In the genomic region with DNA sequence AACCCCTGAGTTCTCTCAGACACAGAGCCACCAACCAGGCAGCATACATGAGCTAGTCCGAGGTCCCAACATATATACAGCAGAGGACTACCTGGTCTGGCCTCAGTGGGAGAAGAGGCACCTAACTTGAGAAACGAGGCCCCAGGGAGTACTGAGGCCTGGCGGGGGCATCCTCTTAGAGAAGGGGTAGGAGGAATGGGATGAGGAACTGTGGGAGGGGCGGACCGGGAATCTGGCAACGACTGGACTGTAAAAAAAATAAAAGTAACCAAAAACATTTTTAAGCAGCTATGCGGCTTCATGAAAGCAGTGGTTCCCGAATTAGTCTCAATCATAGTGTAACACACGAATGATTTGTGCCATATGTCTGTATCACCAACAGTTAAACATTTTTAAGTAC, we compare ENCODE assay signal across 8 mouse cellular contexts. TPM values are rescaled to one million over a fixed set of nuclear protein-coding genes. Genes with fewer than 3 reads are reported as not detected.
DNase-seq lines count a peak whose midpoint lies in the region; ATAC-seq and TF ChIP-seq lines count a peak whose summit lies in the region.

No protein-coding gene starts in this region.

- ATAC-seq in lung, embryonic 15.5 days (ENCODE audit: borderline replicate concordance, extremely low read depth, low FRiP score, low TSS enrichment), result no peak
- ATAC-seq in embryonic facial prominence, embryonic 13.5 days (ENCODE audit: insufficient number of reproducible peaks, insufficient read depth, low FRiP score, low TSS enrichment, low read depth), result 0 out of 2 replicates have a peak, but pooled peaks have one; percentile 2
- ATAC-seq in hindbrain, postnatal 0 days, result no peak
- no peak for ATAC-seq in erythroid progenitor cell, adult 5-6 weeks (replicated peaks; ENCODE audit: low FRiP score, poor library complexity, severe bottlenecking)

- H3K27me3 ChIP-seq in lung, embryonic 15.5 days, result no peaks in the 10 kb centered on the region
- H3K27me3 ChIP-seq in embryonic facial prominence, embryonic 13.5 days, result no peaks in the 10 kb centered on the region
- no peaks in the 10 kb centered on the region for H3K27me3 ChIP-seq in hindbrain, postnatal 0 days (ENCODE audit: insufficient read depth, low read length)

- DNase-seq in lung, postnatal 4 days, result no peak
- DNase-seq in hindbrain, postnatal 0 days (ENCODE audit: low spot score), result no peak
- DNase-seq in mesoderm, embryonic 11.5 days (ENCODE audit: low read depth, low spot score), result peak; percentile 6
- no peak for DNase-seq in gastrocnemius, postnatal 36 days
- no peak for DNase-seq in frontal cortex, adult 2 months (ENCODE audit: extremely low spot score in 1 of 2, low spot score in 1 of 2)

- H3K36me3 ChIP-seq in lung, embryonic 15.5 days, result peaks cover 13% of the 10 kb centered on the region
- peaks cover 17% of the 10 kb centered on the region for H3K36me3 ChIP-seq in embryonic facial prominence, embryonic 13.5 days
- H3K36me3 ChIP-seq in hindbrain, postnatal 0 days (ENCODE audit: insufficient read depth, low read length), result peaks cover 9% of the 10 kb centered on the region

- H3K4me1 ChIP-seq in lung, embryonic 15.5 days, result peaks cover 15% of the 10 kb centered on the region
- H3K4me1 ChIP-seq in embryonic facial prominence, embryonic 13.5 days, result peaks cover 17% of the 10 kb centered on the region
- H3K4me1 ChIP-seq in hindbrain, postnatal 0 days (ENCODE audit: insufficient read depth, low read length), result 0 out of 2 replicates have a peak, but pooled peaks cover 5% of the 10 kb centered on the region

- H3K9ac ChIP-seq in lung, embryonic 15.5 days, result peak overlapping the region; percentile 92
- peak overlapping the region; percentile 97 for H3K9ac ChIP-seq in embryonic facial prominence, embryonic 13.5 days
- H3K9ac ChIP-seq in hindbrain, postnatal 0 days (replicated peaks; ENCODE audit: low read length), result peak overlapping the region; percentile 73

- no peaks in the 10 kb centered on the region for H3K9me3 ChIP-seq in lung, embryonic 15.5 days
- no peaks in the 10 kb centered on the region for H3K9me3 ChIP-seq in embryonic facial prominence, embryonic 13.5 days
- no peaks in the 10 kb centered on the region for H3K9me3 ChIP-seq in hindbrain, postnatal 0 days (ENCODE audit: low read length)

- H3K4me2 ChIP-seq in lung, embryonic 15.5 days, result peak overlapping the region; percentile 78
- H3K4me2 ChIP-seq in embryonic facial prominence, embryonic 13.5 days, result peak overlapping the region; percentile 96
- H3K4me2 ChIP-seq in hindbrain, postnatal 0 days (ENCODE audit: low read depth, low read length), result peak overlapping the region; percentile 79

- TF ChIP-seq CTCF in hindbrain, postnatal 0 days (IDR thresholded peaks at IDR 0.05; ENCODE audit: low read depth), result no peak

- intact Hi-C loops in gastrocnemius, postnatal 36 days (cut with DNase I), result no loop called here

- WGBS in lung, embryonic 15.5 days, result 7% methylated on average over 9 of the region's 9 CpGs
- WGBS in embryonic facial prominence, embryonic 13.5 days, result 5% methylated on average over 9 of the region's 9 CpGs
- WGBS in hindbrain, postnatal 0 days, result 9% methylated on average over 9 of the region's 9 CpGs

- H3K4me3 ChIP-seq in lung, embryonic 15.5 days, result peak overlapping the region; percentile 94
- H3K4me3 ChIP-seq in embryonic facial prominence, embryonic 13.5 days, result peak overlapping the region; percentile 100
- peak overlapping the region; percentile 72 for H3K4me3 ChIP-seq in hindbrain, postnatal 0 days (ENCODE audit: low read length)

- H3K27ac ChIP-seq in lung, embryonic 15.5 days, result peak overlapping the region; percentile 93
- peak overlapping the region; percentile 97 for H3K27ac ChIP-seq in embryonic facial prominence, embryonic 13.5 days
- H3K27ac ChIP-seq in hindbrain, postnatal 0 days, result peak overlapping the region; percentile 91

RNA-seq across cellular contexts. Expression of gene Uqcrc2, which starts 0.7 kb away (rescaled TPM):
- polyA plus RNA-seq in lung, embryonic 15.5 days (2015; fragmentation: Nextera tagmentation; extraction: Ambion mirVana), result 183 and 185 TPM in 2 replicates
- polyA plus RNA-seq in embryonic facial prominence, embryonic 13.5 days (2015; fragmentation: Nextera tagmentation; extraction: Ambion mirVana), result 169 and 190 TPM in 2 replicates
- total RNA-seq in hindbrain, postnatal 0 days (2014; rRNA removed), result 151 and 165 TPM in 2 replicates
- polyA plus RNA-seq in hindbrain, postnatal 0 days (2015; fragmentation: Nextera tagmentation; extraction: Ambion mirVana), result 244 and 258 TPM in 2 replicates
- total RNA-seq in gastrocnemius, postnatal 36 days (2021), result 100 to 1,000 TPM; 505 to 521 TPM
- polyA plus RNA-seq in frontal cortex, adult 2 months (2012; rRNA removed), result 187 and 236 TPM in 2 replicates
- 84.7 and 88.4 TPM in 2 replicates for total RNA-seq in erythroid progenitor cell, adult 5-6 weeks (2015; ENCODE audit: low replicate concordance)
- 27.9 and 36.7 TPM in 2 replicates for total RNA-seq in erythroid progenitor cell, adult 5-6 weeks (2017; ENCODE audit: low replicate concordance)

RNA-seq across cellular contexts. Expression of gene Pdzd9, which starts 35.8 kb away (rescaled TPM):
- polyA plus RNA-seq in lung, embryonic 15.5 days (2015; fragmentation: Nextera tagmentation; extraction: Ambion mirVana), result 0.10 and 0.31 TPM in 2 replicates
- polyA plus RNA-seq in embryonic facial prominence, embryonic 13.5 days (2015; fragmentation: Nextera tagmentation; extraction: Ambion mirVana), result 0.39 and 0.54 TPM in 2 replicates
- total RNA-seq in hindbrain, postnatal 0 days (2014; rRNA removed), result 0.99 TPM in 1 of 2 replicates, not detected in the other
- 0.40 and 0.47 TPM in 2 replicates for polyA plus RNA-seq in hindbrain, postnatal 0 days (2015; fragmentation: Nextera tagmentation; extraction: Ambion mirVana)
- not detected for total RNA-seq in gastrocnemius, postnatal 36 days (2021)
- 0.11 and 0.16 TPM in 2 replicates for polyA plus RNA-seq in frontal cortex, adult 2 months (2012; rRNA removed)
- not detected in 2 replicates for total RNA-seq in erythroid progenitor cell, adult 5-6 weeks (2015; ENCODE audit: low replicate concordance)
- total RNA-seq in erythroid progenitor cell, adult 5-6 weeks (2017; ENCODE audit: low replicate concordance), result 0.08 and 1.8 TPM in 2 replicates

RNA-seq across cellular contexts. Expression of gene Mosmo, which starts 43.1 kb away (rescaled TPM):
- 13.1 and 14.6 TPM in 2 replicates for polyA plus RNA-seq in lung, embryonic 15.5 days (2015; fragmentation: Nextera tagmentation; extraction: Ambion mirVana)
- polyA plus RNA-seq in embryonic facial prominence, embryonic 13.5 days (2015; fragmentation: Nextera tagmentation; extraction: Ambion mirVana), result 14.5 and 15.4 TPM in 2 replicates
- total RNA-seq in hindbrain, postnatal 0 days (2014; rRNA removed), result 18.9 and 24.6 TPM in 2 replicates
- 12.2 and 12.3 TPM in 2 replicates for polyA plus RNA-seq in hindbrain, postnatal 0 days (2015; fragmentation: Nextera tagmentation; extraction: Ambion mirVana)
- 10 to 100 TPM; 16.4 to 16.7 TPM for total RNA-seq in gastrocnemius, postnatal 36 days (2021)
- polyA plus RNA-seq in frontal cortex, adult 2 months (2012; rRNA removed), result 33.9 and 36.5 TPM in 2 replicates
- 31.7 and 41.1 TPM in 2 replicates for total RNA-seq in erythroid progenitor cell, adult 5-6 weeks (2015; ENCODE audit: low replicate concordance)
- total RNA-seq in erythroid progenitor cell, adult 5-6 weeks (2017; ENCODE audit: low replicate concordance), result 26.8 and 27.0 TPM in 2 replicates
